Mouse (Mus musculus) neural tube, embryonic 15.5 days (tissue): ENCODE measurements around the gene Myf5. TPM values are rescaled to one million over a fixed set of nuclear protein-coding genes. Genes with fewer than 3 reads are reported as not detected.

Experiments used
- ATAC-seq: fragments of 200-750 bp; cut with Nextera tagmentation; 2 replicates; pipeline ENCODE4 v1.8.0; 2017; ENCODE audit warnings: mild to moderate bottlenecking, moderate TSS enrichment, moderate library complexity; ENCODE audit not compliant: low FRiP score
- H3K27ac ChIP-seq: fragments of 300-500 bp; sonication (generic); replicated peaks from 2 replicates; pipeline ENCODE4 v1.5.1; 2015; ENCODE audit warnings: mild to moderate bottlenecking, inconsistent platforms
- H3K27me3 ChIP-seq: fragments of 300-500 bp; sonication (generic); replicated peaks from 2 replicates; pipeline ENCODE4 v1.6.1; 2015; ENCODE audit warnings: inconsistent platforms
- H3K36me3 ChIP-seq: fragments of 300-500 bp; sonication (generic); 2 replicates; pipeline ENCODE4 v1.6.1; 2015; ENCODE audit warnings: inconsistent platforms
- H3K4me1 ChIP-seq: fragments of 300-500 bp; sonication (generic); 2 replicates; pipeline ENCODE4 v1.6.1; 2015; ENCODE audit warnings: inconsistent platforms
- H3K4me2 ChIP-seq: fragments of 300-500 bp; sonication (generic); 2 replicates; pipeline ENCODE4 v1.6.1; 2015; ENCODE audit warnings: inconsistent platforms, mild to moderate bottlenecking, moderate library complexity
- H3K4me3 ChIP-seq: fragments of 300-500 bp; sonication (generic); replicated peaks from 2 replicates; pipeline ENCODE4 v1.5.1; 2015; ENCODE audit warnings: mild to moderate bottlenecking, inconsistent platforms
- H3K9ac ChIP-seq: fragments of 300-500 bp; sonication (generic); replicated peaks from 2 replicates; pipeline ENCODE4 v1.6.1; 2015; ENCODE audit warnings: mild to moderate bottlenecking, inconsistent platforms
- H3K9me3 ChIP-seq: fragments of 300-500 bp; sonication (generic); replicated peaks from 2 replicates; pipeline ENCODE4 v1.6.1; 2016; ENCODE audit warnings: inconsistent platforms
- WGBS: fragments of 180-500 bp; shearing (Covaris S2); methylation state at CpG from one replicate; pipeline ENCODE4 v1.1.7; 2015; ENCODE audit warnings: mixed read lengths; 5-methylcytosine and 5-hydroxymethylcytosine counted together
- polyA plus RNA-seq: library from polyadenylated mRNA; unstranded; fragments of >200 nt; fragmentation: Nextera tagmentation; extraction: Ambion mirVana; gene quantifications from 2 replicates; pipeline ENCODE4 v1.2.1, GENCODE M21; 2015

Gene Myf5
- polyA plus RNA-seq = 0.74 and 1.1 TPM in 2 replicates

- Histone ChIP-seq H3K4me1 (no peaks in the 10 kb centered on the region), H3K36me3 (no peaks in the 10 kb centered on the region), H3K9me3 (no peaks in the 10 kb centered on the region), H3K4me3 (no peak within 1 kb of the TSS), H3K27ac (no peak within 1 kb of the TSS), H3K27me3 (no peaks in the 10 kb centered on the region), H3K9ac (no peak within 1 kb of the TSS), H3K4me2 (no peak within 1 kb of the TSS)
- WGBS = 39% methylated on average over 8 of the region's 8 CpGs
- no peak for ATAC-seq
These were observed at the start of gene Myf5 for GRCm38 (mm10) chr10:107485870-107486269. Gene Myf5 (minus strand): TSS chr10:107486134.

- Histone ChIP-seq H3K9ac (no peak overlapping the region), H3K4me3 (no peak overlapping the region), H3K4me1 (no peaks in the 10 kb centered on the region), H3K27me3 (no peaks in the 10 kb centered on the region), H3K9me3 (no peaks in the 10 kb centered on the region), H3K4me2 (no peak overlapping the region), H3K36me3 (no peaks in the 10 kb centered on the region), H3K27ac (no peak overlapping the region)
- ATAC-seq = no peak
- WGBS = 93% methylated on average over 1 of the region's 1 CpGs
These were observed 42.8 kb upstream of the Myf5 start for GRCm38 (mm10) chr10:107528758-107529157.

- H3K9ac ChIP-seq = no peak overlapping the region
- H3K36me3 ChIP-seq = no peaks in the 10 kb centered on the region
- no peak overlapping the region for H3K4me2 ChIP-seq
- no peak for ATAC-seq
- no peak overlapping the region for H3K4me3 ChIP-seq
- no peaks in the 10 kb centered on the region for H3K4me1 ChIP-seq
- no peaks in the 10 kb centered on the region for H3K27me3 ChIP-seq
- no peak overlapping the region for H3K27ac ChIP-seq
- 87% methylated on average over 5 of the region's 5 CpGs for WGBS
- H3K9me3 ChIP-seq = no peaks in the 10 kb centered on the region
These were observed 33.3 kb upstream of the Myf5 start for GRCm38 (mm10) chr10:107519216-107519615.

- Histone ChIP-seq H3K4me2 (no peak overlapping the region), H3K9me3 (no peaks in the 10 kb centered on the region), H3K4me1 (no peaks in the 10 kb centered on the region), H3K27ac (no peak overlapping the region), H3K4me3 (no peak overlapping the region), H3K27me3 (no peaks in the 10 kb centered on the region), H3K9ac (no peak overlapping the region), H3K36me3 (no peaks in the 10 kb centered on the region)
- WGBS = 75% methylated on average over 7 of the region's 7 CpGs
- ATAC-seq = no peak
These were observed 30.7 kb upstream of the Myf5 start for GRCm38 (mm10) chr10:107516641-107517040.

- ATAC-seq = no peak
- Histone ChIP-seq H3K4me3 (no peak overlapping the region), H3K4me2 (no peak overlapping the region), H3K4me1 (no peaks in the 10 kb centered on the region), H3K36me3 (no peaks in the 10 kb centered on the region), H3K27me3 (no peaks in the 10 kb centered on the region), H3K9me3 (no peaks in the 10 kb centered on the region), H3K9ac (no peak overlapping the region), H3K27ac (no peak overlapping the region)
- 87% methylated on average over 7 of the region's 7 CpGs for WGBS
These were observed 28.8 kb upstream of the Myf5 start for GRCm38 (mm10) chr10:107514735-107515134.

GRCm38 (mm10) chr10:107506397-107506796 lies 20.5 kb upstream of the Myf5 start:
- ATAC-seq = no peak
- no peak overlapping the region for H3K27ac ChIP-seq
- H3K36me3 ChIP-seq = no peaks in the 10 kb centered on the region
- H3K4me1 ChIP-seq = no peaks in the 10 kb centered on the region
- 91% methylated on average over 2 of the region's 2 CpGs for WGBS
- no peak overlapping the region for H3K4me2 ChIP-seq
- H3K9ac ChIP-seq = no peak overlapping the region
- H3K9me3 ChIP-seq = no peaks in the 10 kb centered on the region
- H3K4me3 ChIP-seq = no peak overlapping the region
- H3K27me3 ChIP-seq = no peaks in the 10 kb centered on the region

GRCm38 (mm10) chr10:107503430-107503829 lies 17.5 kb upstream of the Myf5 start:
- Histone ChIP-seq H3K27ac (no peak overlapping the region), H3K4me2 (no peak overlapping the region), H3K4me3 (no peak overlapping the region), H3K9me3 (no peaks in the 10 kb centered on the region), H3K27me3 (no peaks in the 10 kb centered on the region), H3K36me3 (no peaks in the 10 kb centered on the region), H3K4me1 (no peaks in the 10 kb centered on the region), H3K9ac (no peak overlapping the region)
- ATAC-seq = no peak
- 82% methylated on average over 4 of the region's 4 CpGs for WGBS

GRCm38 (mm10) chr10:107502193-107502592 lies 16.3 kb upstream of the Myf5 start:
- Histone ChIP-seq H3K4me2 (no peak overlapping the region), H3K4me1 (no peaks in the 10 kb centered on the region), H3K9me3 (no peaks in the 10 kb centered on the region), H3K4me3 (no peak overlapping the region), H3K27me3 (no peaks in the 10 kb centered on the region), H3K36me3 (no peaks in the 10 kb centered on the region), H3K9ac (no peak overlapping the region), H3K27ac (no peak overlapping the region)
- ATAC-seq = no peak
- 95% methylated on average over 7 of the region's 7 CpGs for WGBS

GRCm38 (mm10) chr10:107499656-107500055 lies 13.7 kb upstream of the Myf5 start:
- Histone ChIP-seq H3K27me3 (no peaks in the 10 kb centered on the region), H3K27ac (no peak overlapping the region), H3K9me3 (no peaks in the 10 kb centered on the region), H3K9ac (no peak overlapping the region), H3K4me1 (no peaks in the 10 kb centered on the region), H3K4me3 (no peak overlapping the region), H3K36me3 (no peaks in the 10 kb centered on the region), H3K4me2 (no peak overlapping the region)
- WGBS = 91% methylated on average over 7 of the region's 7 CpGs
- ATAC-seq = no peak

GRCm38 (mm10) chr10:107496402-107496801 lies 10.5 kb upstream of the Myf5 start:
- ATAC-seq = no peak
- H3K4me2 ChIP-seq = no peak overlapping the region
- 98% methylated on average over 1 of the region's 1 CpGs for WGBS

GRCm38 (mm10) chr10:107494568-107494967 lies 8.6 kb upstream of the Myf5 start, which contains the start of gene Myf6:
Gene Myf6 (minus strand): TSS chr10:107494737.
- 92% methylated on average over 6 of the region's 6 CpGs for WGBS
- Histone ChIP-seq H3K9ac (no peak within 1 kb of the TSS), H3K4me2 (peak within 1 kb of the TSS; percentile 49), H3K27me3 (no peaks in the 10 kb centered on the region), H3K4me1 (no peaks in the 10 kb centered on the region), H3K36me3 (no peaks in the 10 kb centered on the region), H3K27ac (no peak within 1 kb of the TSS), H3K4me3 (peak within 1 kb of the TSS; percentile 23; the same call in 1 of the 2 replicates), H3K9me3 (no peaks in the 10 kb centered on the region)
- ATAC-seq = no peak

More at GRCm38 (mm10) chr10:107496402-107496801, 10.5 kb upstream of the Myf5 start:
- Histone ChIP-seq H3K4me3 (no peak overlapping the region), H3K4me1 (no peaks in the 10 kb centered on the region), H3K9ac (no peak overlapping the region), H3K27me3 (no peaks in the 10 kb centered on the region), H3K9me3 (no peaks in the 10 kb centered on the region), H3K27ac (no peak overlapping the region), H3K36me3 (no peaks in the 10 kb centered on the region)

GRCm38 (mm10) chr10:107493580-107494474 lies 7.9 kb upstream of the Myf5 start:
- H3K27me3 ChIP-seq = no peaks in the 10 kb centered on the region
- 56% methylated on average over 20 of the region's 20 CpGs for WGBS
- H3K9ac ChIP-seq = no peak overlapping the region
- H3K27ac ChIP-seq = no peak overlapping the region
- ATAC-seq = no peak
- H3K4me1 ChIP-seq = no peaks in the 10 kb centered on the region
- H3K4me3 ChIP-seq = peak overlapping the region; percentile 23
- H3K36me3 ChIP-seq = no peaks in the 10 kb centered on the region
- no peaks in the 10 kb centered on the region for H3K9me3 ChIP-seq
- peak overlapping the region; percentile 49 for H3K4me2 ChIP-seq
